Mouse (Mus musculus): ENCODE data around the gene Gm10322. TPM values are rescaled to one million over a fixed set of nuclear protein-coding genes. Genes with fewer than 3 reads are reported as not detected.

Gm10322 gene
- polyA plus RNA-seq, 1 experiment from 2014 or later: not detected

DNA sequence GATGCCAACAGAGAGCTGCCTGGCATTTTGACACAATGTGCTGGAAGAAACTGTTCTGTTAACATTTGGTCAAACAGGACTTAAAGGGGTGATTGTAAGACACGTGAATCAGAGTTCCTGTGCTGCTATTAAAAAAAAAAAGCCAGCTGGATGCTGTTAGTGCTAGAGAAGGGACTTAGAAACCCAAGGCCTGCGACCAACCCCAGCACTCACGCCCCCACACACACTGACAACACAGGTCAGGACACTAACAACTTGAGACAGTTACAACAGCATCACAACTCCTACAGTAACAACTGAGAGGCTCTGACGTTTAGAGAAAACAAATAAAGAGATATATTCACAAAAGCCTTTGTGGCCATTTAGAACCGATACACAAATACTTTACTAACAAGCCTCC lies 39.6 kb upstream of the Gm10322 start:
- no peak overlapping the region for H3K9ac ChIP-seq (ENCODE audit: low read depth, low read length)
- peaks cover 21% of the 10 kb centered on the region for H3K9me3 ChIP-seq (ENCODE audit: control insufficient read depth, low read length)
- no peak overlapping the region for H3K27ac ChIP-seq (replicated peaks; ENCODE audit: low read depth, low read length)
- no peaks in the 10 kb centered on the region for H3K27me3 ChIP-seq (replicated peaks; ENCODE audit: control insufficient read depth, insufficient read depth, low read length)
- no peak overlapping the region for H3K4me3 ChIP-seq (ENCODE audit: low read depth, low read length)
- H3K36me3 ChIP-seq (ENCODE audit: control insufficient read depth, insufficient read depth, low read length): no peaks in the 10 kb centered on the region
- WGBS: 40% methylated on average over 5 of the region's 5 CpGs
- ATAC-seq (ENCODE audit: low read depth) (no peak), DNase-seq (ENCODE audit: low spot score) (no peak)
- no peak overlapping the region for H3K4me2 ChIP-seq (ENCODE audit: low read depth, low read length)
- peaks cover 10% of the 10 kb centered on the region; the same call in 1 of the 2 replicates for H3K4me1 ChIP-seq (ENCODE audit: control insufficient read depth, insufficient read depth, low read length)

GRCm38 (mm10) chr10:59577871-59578801 lies 37.7 kb upstream of the Gm10322 start:
- H3K4me3 ChIP-seq (ENCODE audit: low read depth, low read length): no peak overlapping the region
- peak overlapping the region; percentile 23; the same call in 1 of the 2 replicates for H3K4me2 ChIP-seq (ENCODE audit: low read depth, low read length)
- H3K27ac ChIP-seq (replicated peaks; ENCODE audit: low read depth, low read length): peak overlapping the region; percentile 40; the same call in 1 of the 2 replicates
- H3K9ac ChIP-seq (ENCODE audit: low read depth, low read length): no peak overlapping the region
- DNase-seq (ENCODE audit: low spot score): peak; percentile 61
- H3K4me1 ChIP-seq (ENCODE audit: control insufficient read depth, insufficient read depth, low read length): peaks cover 10% of the 10 kb centered on the region; the same call in 1 of the 2 replicates
- peak; percentile 63 for ATAC-seq (ENCODE audit: low read depth)
- H3K36me3 ChIP-seq (ENCODE audit: control insufficient read depth, insufficient read depth, low read length): no peaks in the 10 kb centered on the region
- H3K9me3 ChIP-seq (ENCODE audit: control insufficient read depth, low read length): peaks cover 12% of the 10 kb centered on the region
- WGBS: 51% methylated on average over 12 of the region's 12 CpGs
- no peaks in the 10 kb centered on the region for H3K27me3 ChIP-seq (replicated peaks; ENCODE audit: control insufficient read depth, insufficient read depth, low read length)

DNA sequence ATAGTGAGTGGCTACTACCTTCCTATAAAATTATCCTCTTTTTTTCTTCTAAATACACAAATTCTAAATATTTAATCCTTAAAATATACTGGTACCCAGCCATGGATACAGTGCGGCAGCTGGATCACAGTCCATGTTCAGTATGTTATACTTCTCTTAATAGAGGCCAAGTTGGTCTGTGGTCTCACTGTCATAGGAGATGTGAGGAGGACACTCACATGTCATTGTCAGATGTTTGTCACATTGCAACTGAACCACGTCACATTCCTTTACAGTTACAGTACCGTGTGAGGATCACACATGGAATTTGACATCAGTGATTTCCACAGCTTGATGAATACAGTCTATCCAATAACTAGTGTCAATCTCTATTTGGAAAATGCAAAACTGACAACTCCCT lies 36.2 kb upstream of the Gm10322 start:
- H3K36me3 ChIP-seq (ENCODE audit: control insufficient read depth, insufficient read depth, low read length): no peaks in the 10 kb centered on the region
- DNase-seq (ENCODE audit: low spot score) (no peak), ATAC-seq (ENCODE audit: low read depth) (no peak)
- peaks cover 10% of the 10 kb centered on the region; the same call in 1 of the 2 replicates for H3K4me1 ChIP-seq (ENCODE audit: control insufficient read depth, insufficient read depth, low read length)
- H3K4me3 ChIP-seq (ENCODE audit: low read depth, low read length): no peak overlapping the region
- 78% methylated on average over 3 of the region's 3 CpGs for WGBS
- H3K27ac ChIP-seq (replicated peaks; ENCODE audit: low read depth, low read length): no peak overlapping the region
- H3K4me2 ChIP-seq (ENCODE audit: low read depth, low read length): no peak overlapping the region
- H3K27me3 ChIP-seq (replicated peaks; ENCODE audit: control insufficient read depth, insufficient read depth, low read length): no peaks in the 10 kb centered on the region
- no peaks in the 10 kb centered on the region for H3K9me3 ChIP-seq (ENCODE audit: control insufficient read depth, low read length)
- H3K9ac ChIP-seq (ENCODE audit: low read depth, low read length): no peak overlapping the region

DNA sequence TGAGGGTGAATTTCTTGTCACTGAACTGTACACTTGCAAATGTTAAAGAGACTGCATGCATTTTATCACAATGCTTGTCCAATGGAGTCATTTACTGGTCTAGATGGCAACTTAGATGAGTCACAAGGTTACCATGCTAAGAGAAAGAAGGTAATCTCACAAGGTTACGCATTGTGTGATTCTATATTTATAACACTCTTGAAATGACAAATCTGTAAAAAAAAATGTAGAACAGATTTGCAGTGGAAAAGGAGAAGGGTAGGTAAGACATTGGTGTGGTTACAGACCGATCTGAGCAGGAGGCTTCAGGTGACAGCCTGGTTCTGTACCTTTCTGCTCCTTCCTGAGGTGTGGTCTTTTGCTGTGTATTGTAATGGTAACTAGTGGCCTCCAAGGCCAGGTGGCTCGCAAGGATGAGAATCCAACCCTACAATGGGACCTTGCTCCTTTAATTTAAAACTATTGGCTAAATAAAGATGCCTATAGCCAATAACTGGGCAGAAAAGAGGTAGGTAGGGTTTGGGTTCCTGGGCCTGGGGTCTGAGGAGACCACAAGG lies 35.2 kb upstream of the Gm10322 start:
- ATAC-seq (ENCODE audit: low read depth): no peak
- no peaks in the 10 kb centered on the region for H3K9me3 ChIP-seq (ENCODE audit: control insufficient read depth, low read length)
- no peak overlapping the region for H3K4me2 ChIP-seq (ENCODE audit: low read depth, low read length)
- no peak for DNase-seq (ENCODE audit: low spot score)
- H3K36me3 ChIP-seq (ENCODE audit: control insufficient read depth, insufficient read depth, low read length): no peaks in the 10 kb centered on the region
- no peaks in the 10 kb centered on the region for H3K27me3 ChIP-seq (replicated peaks; ENCODE audit: control insufficient read depth, insufficient read depth, low read length)
- H3K4me3 ChIP-seq (ENCODE audit: low read depth, low read length): no peak overlapping the region
- peaks cover 10% of the 10 kb centered on the region; the same call in 1 of the 2 replicates for H3K4me1 ChIP-seq (ENCODE audit: control insufficient read depth, insufficient read depth, low read length)
- H3K9ac ChIP-seq (ENCODE audit: low read depth, low read length): no peak overlapping the region
- H3K27ac ChIP-seq (replicated peaks; ENCODE audit: low read depth, low read length): no peak overlapping the region
- 77% methylated on average over 3 of the region's 3 CpGs for WGBS

DNA sequence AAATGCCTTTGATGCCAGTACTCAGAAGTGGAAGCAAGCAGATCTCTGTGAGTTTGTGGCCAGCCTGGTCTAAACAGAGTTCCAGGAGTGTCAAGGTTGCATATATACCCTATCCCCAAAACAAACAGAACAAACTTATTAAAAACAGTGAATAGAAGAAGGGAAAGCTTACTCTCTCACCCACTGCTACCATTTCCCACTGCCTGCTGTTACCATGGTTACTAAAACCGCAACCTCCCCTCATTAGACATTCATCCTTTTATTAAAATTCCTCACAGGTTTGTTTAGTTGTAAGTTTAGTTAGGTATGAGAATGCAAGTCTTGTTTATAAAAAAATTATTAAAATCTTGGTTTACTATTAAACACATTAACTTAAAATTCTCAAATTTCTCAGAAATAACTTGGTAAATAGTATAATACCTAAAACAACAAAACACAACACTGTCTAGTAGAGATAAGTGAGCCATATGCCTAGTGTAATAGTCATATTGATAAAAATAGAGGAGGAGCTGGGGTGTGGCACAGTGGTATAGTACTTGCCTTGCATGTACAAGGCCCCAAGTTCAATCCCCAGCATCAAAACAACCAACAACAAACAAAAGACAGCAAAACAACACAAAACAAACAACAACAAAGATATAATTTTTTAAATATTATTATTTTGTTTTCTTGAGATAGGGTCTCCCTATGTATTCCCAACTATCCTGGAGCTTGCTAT lies 33.9 kb upstream of the Gm10322 start:
- H3K36me3 ChIP-seq (ENCODE audit: control insufficient read depth, insufficient read depth, low read length): no peaks in the 10 kb centered on the region
- 79% methylated on average over 1 of the region's 1 CpGs for WGBS

GRCm38 (mm10) chr10:59585621-59586020 lies 30.2 kb upstream of the Gm10322 start:
- no peak for ATAC-seq (ENCODE audit: low read depth)
- H3K9ac ChIP-seq (ENCODE audit: low read depth, low read length): no peak overlapping the region
- H3K4me3 ChIP-seq (ENCODE audit: low read depth, low read length): no peak overlapping the region

More for the DNA sequence above, 33.9 kb upstream of the Gm10322 start:
- Histone ChIP-seq H3K9me3 (ENCODE audit: control insufficient read depth, low read length) (no peaks in the 10 kb centered on the region), H3K4me1 (ENCODE audit: control insufficient read depth, insufficient read depth, low read length) (peaks cover 10% of the 10 kb centered on the region; the same call in 1 of the 2 replicates), H3K9ac (ENCODE audit: low read depth, low read length) (no peak overlapping the region), H3K4me2 (ENCODE audit: low read depth, low read length) (no peak overlapping the region), H3K27me3 (replicated peaks; ENCODE audit: control insufficient read depth, insufficient read depth, low read length) (no peaks in the 10 kb centered on the region), H3K27ac (replicated peaks; ENCODE audit: low read depth, low read length) (no peak overlapping the region), H3K4me3 (ENCODE audit: low read depth, low read length) (no peak overlapping the region)
- no peak for ATAC-seq (ENCODE audit: low read depth)
- no peak for DNase-seq (ENCODE audit: low spot score)

GRCm38 (mm10) chr10:59586821-59587220 lies 29.0 kb upstream of the Gm10322 start:
- Histone ChIP-seq H3K4me2 (ENCODE audit: low read depth, low read length) (no peak overlapping the region), H3K27me3 (replicated peaks; ENCODE audit: control insufficient read depth, insufficient read depth, low read length) (no peaks in the 10 kb centered on the region)

More at GRCm38 (mm10) chr10:59585621-59586020, 30.2 kb upstream of the Gm10322 start:
- no peaks in the 10 kb centered on the region for H3K27me3 ChIP-seq (replicated peaks; ENCODE audit: control insufficient read depth, insufficient read depth, low read length)
- WGBS: 87% methylated on average over 5 of the region's 5 CpGs
- H3K36me3 ChIP-seq (ENCODE audit: control insufficient read depth, insufficient read depth, low read length): 0 out of 2 replicates have a peak, but pooled peaks cover 4% of the 10 kb centered on the region
- DNase-seq (ENCODE audit: low spot score): no peak
- H3K9me3 ChIP-seq (ENCODE audit: control insufficient read depth, low read length): no peaks in the 10 kb centered on the region
- H3K4me1 ChIP-seq (ENCODE audit: control insufficient read depth, insufficient read depth, low read length): no peaks in the 10 kb centered on the region
- H3K4me2 ChIP-seq (ENCODE audit: low read depth, low read length): no peak overlapping the region
- H3K27ac ChIP-seq (replicated peaks; ENCODE audit: low read depth, low read length): no peak overlapping the region

DNA sequence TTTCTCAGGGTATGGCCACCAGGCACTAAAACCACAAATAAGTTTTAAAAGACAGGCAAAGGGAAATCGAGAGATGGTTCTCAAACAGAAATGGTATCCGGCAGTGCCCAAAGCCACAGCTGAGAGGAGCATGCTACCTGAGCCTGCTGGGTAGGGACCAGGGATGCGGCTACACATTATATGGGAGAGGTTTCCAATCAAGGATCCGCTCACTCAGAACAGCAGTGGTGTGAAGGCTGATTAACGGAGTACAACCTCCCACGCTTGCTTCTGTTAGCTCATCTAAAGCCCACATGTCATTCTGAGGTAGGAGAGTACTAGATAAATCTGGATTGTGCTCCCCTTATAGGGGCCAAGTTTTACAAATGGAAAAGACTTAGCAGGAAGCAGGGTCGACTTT lies 27.7 kb upstream of the Gm10322 start:
- H3K4me1 ChIP-seq (ENCODE audit: control insufficient read depth, insufficient read depth, low read length): no peaks in the 10 kb centered on the region
- no peak overlapping the region for H3K4me3 ChIP-seq (ENCODE audit: low read depth, low read length)
- no peak overlapping the region for H3K9ac ChIP-seq (ENCODE audit: low read depth, low read length)
- H3K9me3 ChIP-seq (ENCODE audit: control insufficient read depth, low read length): no peaks in the 10 kb centered on the region
- H3K27ac ChIP-seq (replicated peaks; ENCODE audit: low read depth, low read length): no peak overlapping the region
- no peaks in the 10 kb centered on the region for H3K27me3 ChIP-seq (replicated peaks; ENCODE audit: control insufficient read depth, insufficient read depth, low read length)
- DNase-seq (ENCODE audit: low spot score) (no peak), ATAC-seq (ENCODE audit: low read depth) (no peak)
- 87% methylated on average over 7 of the region's 7 CpGs for WGBS
- H3K36me3 ChIP-seq (ENCODE audit: control insufficient read depth, insufficient read depth, low read length): 0 out of 2 replicates have a peak, but pooled peaks cover 4% of the 10 kb centered on the region
- H3K4me2 ChIP-seq (ENCODE audit: low read depth, low read length): no peak overlapping the region

More at GRCm38 (mm10) chr10:59586821-59587220, 29.0 kb upstream of the Gm10322 start:
- Histone ChIP-seq H3K9ac (ENCODE audit: low read depth, low read length) (no peak overlapping the region), H3K9me3 (ENCODE audit: control insufficient read depth, low read length) (no peaks in the 10 kb centered on the region), H3K36me3 (ENCODE audit: control insufficient read depth, insufficient read depth, low read length) (0 out of 2 replicates have a peak, but pooled peaks cover 4% of the 10 kb centered on the region), H3K27ac (replicated peaks; ENCODE audit: low read depth, low read length) (no peak overlapping the region), H3K4me1 (ENCODE audit: control insufficient read depth, insufficient read depth, low read length) (no peaks in the 10 kb centered on the region), H3K4me3 (ENCODE audit: low read depth, low read length) (no peak overlapping the region)
- 89% methylated on average over 15 of the region's 15 CpGs for WGBS
- no peak for ATAC-seq (ENCODE audit: low read depth)
- DNase-seq (ENCODE audit: low spot score): no peak
